Mouse (Mus musculus): ENCODE data around the gene Col8a1.

- TF ChIP-seq EP300 (IDR thresholded peaks at IDR 0.05; ENCODE audit: low read depth) (no peak), CTCF (IDR thresholded peaks at IDR 0.05; ENCODE audit: low read depth) (no peak)
These were observed 21.4 kb downstream of the Col8a1 start for GRCm38 (mm10) chr16:57733139-57733538.
